Mouse (Mus musculus) Patski (cell line): Measurements from ENCODE around the gene Tmem179b. TPM values are rescaled to one million over a fixed set of nuclear protein-coding genes. Genes with fewer than 3 reads are reported as not detected.

Experiments used
- ATAC-seq: fragments of 100-300 bp; one replicate; pipeline ENCODE4 v1.8.0; 2021
- CTCF ChIA-PET: fragments of 350-600 bp; sonication (Branson Sonifier 250); formaldehyde crosslinking; loops from one replicate; lab custom pipeline; 2022; ENCODE audit warnings: inconsistent platforms; lab: Charles Lee
- POLR2A ChIA-PET: fragments of 350-600 bp; sonication (Branson Sonifier 250); formaldehyde crosslinking; loops from one replicate; lab custom pipeline; 2022; ENCODE audit warnings: antibody characterized with exemption, inconsistent platforms; lab: Charles Lee
- DNase-seq: peaks from one replicate; pipeline ENCODE4 v3.0.0-alpha.2; 2011; ENCODE audit warnings: low read depth, low spot score
- H3K27me3 ChIP-seq: fragments of 371-371 bp; one replicate; pipeline ENCODE4 v1.5.1; 2021
- CTCF ChIP-seq: fragments of 100-300 bp; IDR thresholded peaks from one replicate; pipeline ENCODE4 v1.5.1; 2021
- in situ Hi-C: fragments of 300-500 bp; cut with MboI; formaldehyde crosslinking; loops from 3 replicates; pipeline ENCODE4 v1.11.1; 2018; ENCODE audit warnings: low pct_unique_long_range_greater_than_20kb, mixed read lengths
- polyA plus RNA-seq: library from polyadenylated mRNA; unstranded; gene quantifications from one replicate; pipeline ENCODE4 v1.2.3, GENCODE M21; 2021

Gene Tmem179b
- 58.9 TPM for polyA plus RNA-seq

DNA sequence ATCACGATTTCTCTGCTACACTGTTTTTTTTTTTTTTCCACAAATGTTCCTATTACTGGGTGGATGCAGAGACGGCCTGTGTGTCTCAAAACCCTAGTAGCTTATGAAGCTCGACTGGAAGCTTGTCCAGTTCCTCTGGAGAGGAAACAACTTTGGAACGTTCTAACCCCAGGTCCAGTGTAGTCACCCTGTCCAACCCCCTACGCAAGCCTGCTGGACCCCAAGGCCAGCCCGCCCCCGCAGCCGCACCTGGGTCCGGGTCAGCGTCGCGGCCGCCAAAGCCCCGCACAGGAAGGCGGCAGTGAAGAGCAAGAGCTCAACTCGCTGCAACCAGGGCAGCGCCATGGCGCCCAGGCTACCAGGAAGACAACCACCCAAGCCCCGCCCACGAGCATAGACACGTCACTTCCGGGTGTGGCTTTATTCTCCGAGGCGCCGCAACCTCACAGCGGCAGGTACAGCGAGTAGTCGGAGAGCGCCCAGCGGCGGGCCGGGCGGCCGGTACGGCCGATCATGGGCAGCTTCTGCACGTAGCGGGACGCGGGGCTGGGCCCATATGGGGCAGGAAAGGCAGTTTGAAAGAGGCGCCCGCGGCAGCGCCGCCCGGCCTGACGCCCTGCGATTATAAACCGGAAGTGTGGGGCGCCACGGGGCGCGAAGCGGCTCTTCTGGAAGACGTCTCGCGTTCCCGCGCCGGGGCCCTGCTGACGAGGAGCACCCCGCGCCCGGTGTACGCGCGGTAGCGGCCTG, at the start of gene Tmem179b:
Gene Tmem179b, minus strand, starts transcription at position 382 of the 750 bp plus-strand sequence.
- ATAC-seq (peak; percentile 92), DNase-seq (peak; percentile 60)
- CTCF ChIA-PET = interaction anchor here (1.2 to 2.0 kb wide), 5 partner anchors 11 to 41 kb away, joined by 3 to 5 read pairs (median 4); partner anchors contain the start of gene Nxf1
- POLR2A ChIA-PET = interaction anchor here (0.6 to 4.3 kb wide), 12 partner anchors 12 to 1839 kb away, joined by 3 to 37 read pairs (median 3); partner anchors contain the start of genes Hnrnpul2, Nxf1, Taf6l and Ttc9c
- TF ChIP-seq CTCF = no peak
- no peaks in the 10 kb centered on the region for H3K27me3 ChIP-seq
- in situ Hi-C loops = no loop called here

GRCm38 (mm10) chr19:8822696-8823095, 48.4 kb upstream of the Tmem179b start:
- POLR2A ChIA-PET = interaction anchor here (0.6 kb wide), 1 partner anchor 10 kb away, joined by 9 read pairs; no protein-coding TSS in a partner anchor
- no peak for DNase-seq
- TF ChIP-seq CTCF = no peak
- in situ Hi-C loops = no loop called here
- no peak for ATAC-seq
- CTCF ChIA-PET = no interaction called here
- no peaks in the 10 kb centered on the region for H3K27me3 ChIP-seq

DNA sequence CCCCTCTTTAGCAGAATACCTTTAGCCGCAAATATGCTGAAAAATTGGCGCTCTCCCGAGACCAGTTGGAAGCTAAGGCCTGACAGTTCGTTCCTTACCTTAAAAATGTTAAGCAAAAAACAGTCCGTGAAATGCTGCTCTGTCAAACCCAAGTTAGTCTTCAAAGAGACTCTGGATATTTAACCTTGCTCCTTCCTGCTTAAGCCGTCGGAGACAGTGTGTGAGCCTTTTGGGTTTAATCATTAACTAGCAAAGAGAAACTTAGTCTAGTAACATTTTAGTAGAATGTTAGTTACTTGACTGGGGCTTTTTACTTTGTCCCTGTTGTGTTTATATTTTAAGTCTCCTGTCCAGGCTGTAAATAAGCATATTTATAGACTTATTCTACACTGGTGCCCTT, 46.9 kb upstream of the Tmem179b start:
- POLR2A ChIA-PET = interaction anchor here (0.6 to 1.6 kb wide), 3 partner anchors 63 to 1616 kb away, joined by 3 to 12 read pairs (median 3); no protein-coding TSS in a partner anchor
- DNase-seq (no peak), ATAC-seq (no peak)
- H3K27me3 ChIP-seq = no peaks in the 10 kb centered on the region
- no peak for TF ChIP-seq CTCF
- in situ Hi-C loops = no loop called here
- CTCF ChIA-PET = no interaction called here

DNA sequence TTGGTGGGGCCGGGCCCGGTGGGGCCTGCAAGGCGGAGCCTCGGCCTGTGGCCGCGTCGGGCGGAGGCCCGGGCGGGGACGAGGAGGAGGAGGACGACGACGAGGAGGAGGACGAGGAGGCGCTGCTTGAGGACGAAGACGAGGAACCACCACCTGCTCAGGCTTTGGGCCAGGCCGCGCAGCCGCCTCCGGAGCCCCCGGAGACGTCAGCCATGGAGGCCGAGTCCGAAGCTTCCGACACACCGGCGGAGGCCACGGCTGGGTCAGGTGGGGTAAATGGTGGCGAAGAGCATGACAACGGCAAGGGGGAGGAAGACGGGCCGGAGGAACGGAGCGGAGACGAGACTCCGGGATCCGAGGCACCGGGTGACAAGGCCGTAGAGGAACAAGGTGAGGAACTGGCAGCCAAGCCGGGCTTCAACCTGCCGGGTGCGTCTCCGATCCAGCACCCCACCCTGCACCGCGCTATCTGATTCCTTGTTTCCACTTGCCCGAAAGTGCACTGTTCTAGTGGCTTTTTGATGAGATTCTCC, 46.2 kb upstream of the Tmem179b start:
- DNase-seq (no peak), ATAC-seq (no peak)
- ChIA-PET CTCF (no interaction called here), POLR2A (interaction anchor here (1.3 to 2.1 kb wide), 6 partner anchors 15 to 62 kb away, joined by 3 to 6 read pairs (median 4); partner anchors contain the start of genes Gng3 and Polr2g)
- TF ChIP-seq CTCF = no peak
- H3K27me3 ChIP-seq = no peaks in the 10 kb centered on the region
- in situ Hi-C loops = no loop called here

- H3K27me3 ChIP-seq = no peaks in the 10 kb centered on the region
- ATAC-seq = peak; percentile 82
- in situ Hi-C loops = loop anchor here (5.0 to 10.0 kb wide), 2 partner anchors 68 to 245 kb away; no protein-coding TSS in a partner anchor
- TF ChIP-seq CTCF = no peak
- ChIA-PET POLR2A (interaction anchor here (0.6 to 2.1 kb wide), 12 partner anchors 13 to 97 kb away, joined by 3 to 7 read pairs (median 4); partner anchors contain the start of genes Gng3, Polr2g and Slc3a2), CTCF (interaction anchor here (1.1 kb wide), 1 partner anchor 11 kb away, joined by 3 read pairs; no protein-coding TSS in a partner anchor)
- peak; percentile 97 for DNase-seq
These were observed 45.5 kb upstream of the Tmem179b start, which contains the start of gene Hnrnpul2 for GRCm38 (mm10) chr19:8819596-8820423. Gene Hnrnpul2, plus strand, starts transcription at chr19:8820010.

- CTCF ChIA-PET = interaction anchor here (1.1 kb wide), 1 partner anchor 11 kb away, joined by 3 read pairs; no protein-coding TSS in a partner anchor
- DNase-seq (peak; percentile 94), ATAC-seq (peak; percentile 90)
- H3K27me3 ChIP-seq = no peaks in the 10 kb centered on the region
- in situ Hi-C loops = loop anchor here (5.0 to 10.0 kb wide), 2 partner anchors 67 to 244 kb away; no protein-coding TSS in a partner anchor
- no peak for TF ChIP-seq CTCF
- POLR2A ChIA-PET = interaction anchor here (0.6 to 2.1 kb wide), 11 partner anchors 9 to 96 kb away, joined by 3 to 7 read pairs (median 4); partner anchors contain the start of genes Gng3, Polr2g and Slc3a2
These were observed 44.7 kb upstream of the Tmem179b start, which contains the start of gene Ttc9c for GRCm38 (mm10) chr19:8818801-8819595. Gene Ttc9c, minus strand, starts transcription at chr19:8819333.

DNA sequence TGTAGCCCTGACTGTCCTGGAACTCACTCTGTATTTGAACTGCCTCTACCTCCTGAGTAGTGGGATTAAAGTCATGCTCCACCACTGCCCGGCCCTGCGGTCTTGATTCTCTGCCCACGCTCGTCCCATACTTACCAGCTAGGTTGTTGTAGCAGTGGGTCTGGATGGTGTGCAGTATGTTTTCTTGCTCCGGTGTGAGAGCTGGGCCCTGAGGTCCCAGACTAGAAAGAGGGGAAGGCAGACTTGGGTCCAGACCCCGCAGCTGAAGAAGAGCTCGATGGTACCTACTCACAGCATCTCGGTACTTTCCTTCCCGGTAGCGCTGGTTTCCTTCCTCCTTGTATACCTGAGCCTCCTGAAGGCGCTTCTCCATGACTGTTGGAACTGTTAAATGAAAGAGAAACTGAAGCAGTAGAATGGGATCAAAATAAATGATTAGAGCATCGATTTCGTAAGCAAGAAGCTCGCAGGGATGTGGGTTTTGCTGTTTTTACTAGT, 44.1 kb upstream of the Tmem179b start:
- ChIA-PET CTCF (no interaction called here), POLR2A (interaction anchor here (1.0 to 2.1 kb wide), 4 partner anchors 9 to 20 kb away, joined by 3 to 7 read pairs (median 4); partner anchors contain the start of gene Gng3)
- in situ Hi-C loops = loop anchor here (5.0 to 10.0 kb wide), 2 partner anchors 66 to 244 kb away; no protein-coding TSS in a partner anchor
- ATAC-seq (no peak), DNase-seq (no peak)
- no peaks in the 10 kb centered on the region for H3K27me3 ChIP-seq
- TF ChIP-seq CTCF = no peak

GRCm38 (mm10) chr19:8817001-8817400, 42.7 kb upstream of the Tmem179b start:
- ATAC-seq = no peak
- no peaks in the 10 kb centered on the region for H3K27me3 ChIP-seq
- CTCF ChIA-PET = interaction anchor here (0.8 to 1.6 kb wide), 5 partner anchors 10 to 99 kb away, joined by 3 to 7 read pairs (median 4); partner anchors contain the start of gene Zbtb3
- in situ Hi-C loops = loop anchor here (5.0 to 10.0 kb wide), 2 partner anchors 65 to 242 kb away; no protein-coding TSS in a partner anchor
- no peak for DNase-seq
- no peak for TF ChIP-seq CTCF
- POLR2A ChIA-PET = interaction anchor here (1.0 kb wide), 1 partner anchor 63 kb away, joined by 3 read pairs; no protein-coding TSS in a partner anchor
